Mouse (Mus musculus): Measurements from ENCODE around the gene Nsun2.

Gene Nsun2

DNA sequence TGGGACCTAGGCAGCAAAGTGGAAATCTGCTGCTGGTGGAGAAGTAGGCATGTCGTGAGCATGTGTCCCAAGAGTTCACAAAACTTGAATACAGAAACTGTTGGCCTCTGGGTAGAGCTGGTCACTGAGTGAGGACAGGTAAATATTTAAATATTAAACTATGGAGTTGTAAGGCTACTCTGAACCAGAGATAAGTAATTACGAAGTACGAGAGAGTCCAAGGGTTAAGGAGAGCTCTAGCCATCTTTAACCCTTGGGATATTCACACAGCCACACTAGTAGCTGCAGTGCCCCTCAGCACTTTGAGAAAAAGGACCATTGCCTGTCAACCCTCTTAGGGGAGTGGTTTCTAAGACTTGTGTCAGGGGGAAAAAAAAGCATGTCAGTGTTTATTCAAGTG lies 102.8 kb downstream of the Nsun2 start:
- no peak for DNase-seq (ENCODE audit: low spot score)

DNA sequence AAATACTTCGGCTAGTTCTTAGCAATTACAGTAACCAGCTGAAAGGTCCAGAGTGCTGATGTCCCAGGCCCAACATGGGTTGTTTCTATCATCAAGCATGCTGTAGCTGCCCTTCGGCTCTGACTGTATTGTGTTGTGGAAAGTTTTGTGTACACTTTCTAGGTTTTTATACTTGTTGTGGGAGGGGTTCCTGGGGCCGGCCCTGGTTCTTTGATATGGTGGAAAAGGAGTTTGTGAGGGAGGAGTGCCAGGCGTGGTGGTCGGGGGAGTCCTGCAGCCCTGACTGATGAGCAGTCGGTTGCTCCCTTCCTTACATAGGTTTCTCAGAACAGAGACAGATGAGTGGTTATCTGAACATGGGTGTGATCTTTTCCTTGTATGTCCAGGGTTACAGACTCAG lies 103.3 kb downstream of the Nsun2 start:
- DNase-seq (ENCODE audit: low spot score): no peak

DNA sequence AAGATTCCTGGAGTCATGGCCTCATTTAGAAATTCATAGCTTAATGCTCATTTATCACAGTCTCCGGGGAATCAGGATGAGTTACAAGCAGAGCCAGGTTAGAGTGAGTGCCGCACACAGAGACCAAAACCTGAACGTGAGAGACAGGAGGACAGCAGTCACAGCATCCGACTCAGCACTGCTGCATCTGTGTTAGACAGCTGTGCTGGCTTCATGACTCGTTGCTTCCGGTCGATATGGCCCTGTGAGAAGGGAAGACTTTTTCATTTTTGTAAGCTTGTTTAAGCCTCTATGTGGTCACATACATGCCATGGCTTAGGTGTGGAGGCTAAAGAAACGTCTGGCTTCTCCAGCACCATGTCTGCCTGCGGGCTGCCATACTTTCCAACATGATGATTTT lies 104.1 kb downstream of the Nsun2 start:
- DNase-seq (ENCODE audit: low spot score): no peak

DNA sequence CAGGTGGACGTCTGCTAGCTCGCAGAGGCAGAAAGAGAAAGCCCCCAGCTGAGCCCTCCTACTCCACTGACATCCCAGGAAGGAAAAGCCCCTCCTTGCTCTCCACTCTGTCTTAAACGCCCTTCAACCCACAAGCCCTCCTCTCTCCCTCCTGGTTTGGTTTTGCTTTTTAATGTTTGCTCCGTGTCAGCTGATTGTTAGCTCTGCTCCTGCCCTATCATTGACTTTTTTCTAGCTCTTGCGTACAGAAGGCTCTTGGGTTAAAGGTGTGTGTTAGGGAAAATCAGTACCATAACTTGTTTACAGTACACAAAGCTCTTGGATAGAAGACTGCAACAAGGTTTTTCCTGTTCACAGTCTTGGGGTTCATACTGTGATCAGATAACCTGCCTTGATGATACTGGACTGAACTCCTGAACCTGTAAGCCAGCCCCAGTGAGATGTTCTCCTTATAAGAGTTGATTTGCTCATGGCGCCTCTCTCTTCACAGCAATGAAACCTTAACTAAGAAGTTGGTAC lies 104.6 kb downstream of the Nsun2 start:
- no peak for DNase-seq (ENCODE audit: low spot score)

DNA sequence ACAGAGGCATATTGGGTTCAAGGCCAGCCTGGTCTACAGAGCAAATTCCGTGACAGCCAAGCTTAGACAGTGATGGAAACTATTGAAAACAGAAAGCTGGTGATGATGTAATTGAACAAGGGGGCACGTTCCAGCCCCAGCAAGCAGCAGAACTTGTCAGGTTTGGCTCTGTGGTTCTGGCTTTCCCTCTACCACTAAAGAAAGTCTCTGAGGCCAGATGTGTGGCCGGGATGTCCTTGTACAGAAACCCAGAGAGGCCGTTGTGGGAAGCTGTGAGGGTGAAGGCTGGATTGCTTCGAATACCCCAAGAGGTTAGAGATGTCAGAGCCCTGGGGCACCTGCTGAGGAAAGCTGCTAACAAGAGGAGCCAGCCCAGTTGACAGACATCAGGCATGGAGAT lies 105.7 kb downstream of the Nsun2 start:
- DNase-seq (ENCODE audit: low spot score): no peak

DNA sequence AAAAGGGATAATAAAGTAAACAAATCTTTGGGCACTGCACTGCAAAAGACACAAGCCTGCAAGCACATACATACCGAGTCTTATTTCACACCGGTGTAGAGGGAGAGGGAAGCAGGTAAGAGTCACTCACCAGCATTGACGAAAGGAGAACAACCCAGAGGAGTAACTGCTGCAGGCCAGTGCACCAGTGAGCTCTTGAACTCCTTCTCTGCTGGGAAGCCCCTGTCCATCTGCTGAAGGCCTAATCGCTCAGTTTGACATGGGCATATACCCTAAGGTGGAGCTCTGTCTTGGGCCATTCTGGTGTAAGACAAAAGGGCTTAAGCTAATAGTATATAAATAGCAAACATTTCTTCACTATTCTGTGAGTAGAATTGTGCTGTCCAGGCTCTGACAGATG lies 106.6 kb downstream of the Nsun2 start:
- DNase-seq (ENCODE audit: low spot score): no peak

DNA sequence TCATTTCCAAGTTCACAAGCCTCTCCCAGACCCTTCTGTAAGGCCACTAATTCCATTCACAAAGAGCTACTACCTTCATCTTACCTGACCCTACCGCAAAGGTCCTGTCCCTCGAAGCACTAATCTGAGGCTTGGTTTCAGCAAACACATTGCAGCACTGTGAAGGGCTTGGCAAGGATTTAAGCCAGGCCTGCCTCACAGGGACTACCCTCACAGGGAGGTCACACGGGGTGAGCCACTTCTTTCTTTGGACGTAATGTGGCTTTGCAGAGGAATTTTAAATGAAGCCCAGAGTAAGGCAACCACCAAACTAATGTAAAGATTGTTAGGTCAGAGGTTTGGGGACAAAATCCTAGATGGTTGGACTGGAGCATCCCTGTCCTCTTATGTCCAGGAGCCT lies 107.0 kb downstream of the Nsun2 start:
- no peak for DNase-seq (ENCODE audit: low spot score)

DNA sequence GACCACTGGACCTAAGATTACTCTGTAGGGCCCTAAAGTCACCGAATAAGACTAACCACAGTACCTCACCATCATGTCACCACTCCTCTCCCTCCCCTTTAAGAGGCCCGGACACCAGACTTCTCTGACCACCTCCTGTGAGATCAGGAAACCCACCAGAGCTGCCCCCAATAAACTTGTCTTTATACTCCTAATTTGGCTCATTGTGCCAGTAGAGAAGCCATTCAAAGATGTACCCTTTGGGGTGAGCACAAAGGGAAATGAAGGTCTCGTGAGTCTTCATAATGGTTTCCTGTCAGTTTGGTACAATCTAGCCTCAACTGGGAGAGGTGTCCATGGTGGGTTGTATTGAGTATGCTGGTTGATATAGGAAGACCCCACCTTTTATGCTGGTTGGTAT lies 107.5 kb downstream of the Nsun2 start:
- no peak for DNase-seq (ENCODE audit: low spot score)

DNA sequence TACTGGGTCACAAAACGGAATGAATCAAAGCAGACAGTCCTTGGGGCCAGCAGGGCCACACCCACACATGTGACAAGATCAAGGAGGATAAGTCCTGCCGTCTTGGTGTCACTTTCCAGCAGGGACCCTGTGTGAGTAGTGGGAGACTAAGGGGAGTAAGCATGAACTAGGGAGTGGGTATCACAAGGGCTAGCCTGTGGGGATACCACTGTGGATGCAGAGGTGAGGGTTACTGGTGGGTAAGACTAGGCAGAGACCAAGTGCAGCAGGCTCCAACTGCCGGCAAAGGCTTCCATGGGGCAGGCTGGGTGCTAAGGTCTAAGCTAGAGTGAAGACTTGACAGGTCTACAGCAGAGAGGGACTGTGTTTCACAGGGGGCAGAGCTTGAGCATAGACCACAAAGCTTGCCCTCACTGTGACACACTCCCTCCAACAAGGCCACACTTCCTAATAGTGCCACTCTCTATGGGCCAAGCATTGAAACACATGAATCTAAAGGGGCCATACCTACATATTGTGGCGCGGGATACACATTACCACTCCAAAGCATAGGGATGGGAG lies 109.2 kb downstream of the Nsun2 start:
- DNase-seq (ENCODE audit: low spot score): no peak

DNA sequence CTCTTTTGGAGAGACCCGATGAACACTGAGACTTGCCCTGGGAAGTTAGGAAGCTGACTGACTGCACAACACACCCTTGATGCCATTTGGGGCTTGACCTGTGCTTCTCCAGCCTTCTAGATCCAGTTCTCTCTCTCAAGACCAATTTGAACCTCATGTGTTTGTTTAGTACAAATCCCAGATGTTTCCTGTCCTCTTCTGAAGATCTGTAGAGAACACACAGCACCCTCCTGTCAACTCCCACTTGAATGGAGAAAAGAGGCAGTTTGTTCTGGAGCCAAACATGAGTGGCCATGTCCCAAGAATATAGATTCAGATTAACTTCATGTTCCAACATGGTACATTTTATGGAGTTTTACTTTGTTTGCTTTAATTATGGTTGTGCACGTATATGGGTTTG lies 110.4 kb downstream of the Nsun2 start:
- no peak for DNase-seq (ENCODE audit: low spot score)

DNA sequence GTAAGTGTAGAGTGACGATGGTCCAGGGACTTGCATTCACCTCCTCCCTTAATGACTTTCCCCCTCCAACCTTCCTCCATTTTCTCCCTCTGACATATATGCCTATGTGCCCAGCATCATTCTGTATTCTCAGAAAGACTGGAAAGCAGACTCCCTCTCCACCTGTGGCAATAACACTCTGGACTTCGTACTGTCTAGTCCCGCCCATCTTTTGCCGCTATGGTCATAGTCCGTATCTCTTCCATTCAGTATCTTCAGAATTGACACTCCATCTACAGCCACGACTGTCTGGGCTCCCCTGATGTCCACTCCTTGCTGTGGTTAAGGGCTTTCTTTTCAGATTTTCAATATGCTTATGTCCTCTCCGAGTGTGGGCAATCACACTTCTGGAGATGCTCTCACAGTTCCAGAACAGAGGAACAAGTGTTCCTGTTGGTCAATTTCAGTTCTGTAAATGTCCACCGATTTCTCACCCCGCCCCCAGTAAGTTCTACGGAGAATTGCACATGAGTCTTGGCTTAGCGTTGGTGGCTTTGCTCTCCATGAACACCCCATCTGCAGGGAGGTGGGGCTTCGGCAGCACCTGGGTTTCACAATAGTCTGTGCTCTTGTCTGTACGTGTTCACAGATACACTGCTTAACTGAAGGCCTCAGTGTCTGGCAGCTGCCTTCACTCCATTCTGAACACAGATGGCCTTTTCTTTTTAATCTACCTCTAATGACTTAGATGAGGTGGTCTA lies 111.1 kb downstream of the Nsun2 start:
- DNase-seq (ENCODE audit: low spot score): no peak

DNA sequence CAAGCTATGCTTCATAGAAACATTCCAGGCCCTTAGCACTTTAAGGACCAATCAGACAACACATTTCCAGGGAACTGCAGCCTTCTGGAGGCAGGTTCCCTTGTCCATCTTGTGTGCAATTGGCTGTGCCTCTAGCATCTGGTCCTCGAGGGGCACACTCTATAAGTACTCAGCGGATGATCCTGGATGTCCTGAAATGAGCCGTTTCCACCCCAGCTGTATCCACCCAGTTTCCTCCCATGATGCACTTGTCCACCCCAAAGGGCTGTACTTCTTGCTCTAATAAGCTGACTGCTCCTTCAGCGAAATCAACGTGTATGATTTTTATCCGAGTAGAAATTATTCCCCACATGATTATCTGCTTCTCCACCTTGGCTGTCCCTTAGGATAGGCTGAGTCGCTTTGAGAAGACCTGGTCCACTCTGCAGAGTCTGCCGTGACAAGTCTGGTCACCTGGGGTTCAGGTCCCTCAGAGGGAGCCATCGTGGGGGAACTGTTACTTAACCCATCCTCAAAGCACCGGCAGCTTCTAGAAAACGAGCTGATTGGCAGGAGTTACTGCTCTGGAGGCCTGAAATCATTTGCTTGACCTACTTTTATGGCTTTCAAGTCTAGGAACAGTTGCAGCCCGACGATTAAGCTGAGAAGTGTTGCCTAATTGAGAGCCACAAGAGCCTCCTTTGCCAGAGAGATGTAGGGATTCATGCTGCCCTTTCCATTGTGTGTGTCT lies 112.3 kb downstream of the Nsun2 start:
- DNase-seq (ENCODE audit: low spot score): no peak

DNA sequence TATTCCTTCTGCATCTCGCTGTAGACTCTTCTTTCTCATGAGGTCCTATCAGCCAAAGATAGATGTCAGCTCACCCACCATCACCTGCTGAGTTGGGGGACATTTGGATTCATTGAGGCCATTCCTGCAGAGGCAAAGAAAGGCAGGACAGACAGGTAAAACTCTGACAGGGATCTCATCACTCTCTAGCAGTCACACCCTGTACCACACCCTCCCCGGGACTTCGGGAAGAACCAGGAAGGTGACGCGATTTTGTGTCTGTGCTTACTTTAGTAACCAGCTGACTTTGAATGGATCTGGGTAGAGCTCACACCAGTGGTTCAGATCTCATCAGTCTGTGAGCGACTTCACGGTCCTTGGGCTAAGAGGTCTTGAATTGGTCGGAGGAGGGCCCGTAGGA lies 112.9 kb downstream of the Nsun2 start:
- no peak for DNase-seq (ENCODE audit: low spot score)

DNA sequence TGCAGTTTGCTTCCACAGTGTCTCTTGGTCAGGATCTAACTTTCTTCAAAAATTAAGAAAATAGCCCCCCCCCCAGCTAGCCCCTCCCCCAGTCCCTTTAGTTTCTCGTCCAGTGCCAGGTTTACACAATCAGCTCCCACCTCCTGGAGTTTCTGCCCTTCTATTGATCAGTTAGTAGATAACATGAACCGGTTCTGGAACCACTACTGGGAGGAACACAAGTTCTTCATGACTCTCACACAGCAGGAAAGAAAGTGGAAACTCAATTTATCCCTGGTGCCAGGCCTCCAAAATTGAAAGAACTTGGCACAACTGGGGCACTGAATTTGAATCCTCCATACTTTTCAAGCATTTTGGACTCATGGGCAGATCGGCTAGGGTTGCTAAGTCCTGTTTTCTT lies 121.0 kb downstream of the Nsun2 start:
- DNase-seq (ENCODE audit: low spot score): no peak

DNA sequence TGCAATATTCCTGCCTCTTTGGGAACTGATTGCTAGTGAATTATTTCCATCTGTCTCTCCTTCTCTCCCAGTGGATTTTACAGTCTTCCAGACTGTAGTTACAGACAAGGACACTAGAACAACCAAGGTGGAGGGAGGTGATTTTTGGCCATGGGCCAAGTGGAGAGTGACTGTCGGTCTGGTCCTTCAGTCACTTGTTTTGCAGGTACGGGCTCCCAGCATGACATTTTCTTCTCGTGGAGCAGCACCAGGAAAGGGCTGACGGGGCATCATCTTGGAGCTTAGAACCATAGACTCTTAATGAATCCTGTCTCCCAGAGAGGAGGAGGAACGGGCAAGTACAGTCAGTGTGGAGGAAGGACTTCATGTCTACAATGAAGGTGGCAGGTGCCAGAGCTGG lies 138.6 kb downstream of the Nsun2 start:
- no peak for DNase-seq (ENCODE audit: low spot score)

DNA sequence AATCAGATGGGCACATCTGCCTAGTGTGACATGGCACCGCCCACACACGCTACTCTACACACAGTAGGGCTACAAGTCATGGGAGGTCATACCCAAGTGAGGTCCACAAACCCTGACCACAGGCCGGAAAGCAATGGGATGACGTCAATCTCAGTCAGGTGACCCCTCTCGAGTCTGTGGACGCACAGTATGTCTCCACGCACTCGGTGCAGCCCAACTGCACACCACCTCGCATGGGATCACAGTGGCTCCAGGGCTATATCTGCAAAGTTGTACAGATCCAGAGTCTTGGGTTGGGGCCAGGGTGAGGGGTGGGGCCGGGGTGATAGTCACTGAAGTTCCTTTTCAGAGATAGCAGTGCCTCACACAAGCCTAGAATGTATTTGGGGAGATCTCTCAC lies 139.0 kb downstream of the Nsun2 start:
- no peak for DNase-seq (ENCODE audit: low spot score)

DNA sequence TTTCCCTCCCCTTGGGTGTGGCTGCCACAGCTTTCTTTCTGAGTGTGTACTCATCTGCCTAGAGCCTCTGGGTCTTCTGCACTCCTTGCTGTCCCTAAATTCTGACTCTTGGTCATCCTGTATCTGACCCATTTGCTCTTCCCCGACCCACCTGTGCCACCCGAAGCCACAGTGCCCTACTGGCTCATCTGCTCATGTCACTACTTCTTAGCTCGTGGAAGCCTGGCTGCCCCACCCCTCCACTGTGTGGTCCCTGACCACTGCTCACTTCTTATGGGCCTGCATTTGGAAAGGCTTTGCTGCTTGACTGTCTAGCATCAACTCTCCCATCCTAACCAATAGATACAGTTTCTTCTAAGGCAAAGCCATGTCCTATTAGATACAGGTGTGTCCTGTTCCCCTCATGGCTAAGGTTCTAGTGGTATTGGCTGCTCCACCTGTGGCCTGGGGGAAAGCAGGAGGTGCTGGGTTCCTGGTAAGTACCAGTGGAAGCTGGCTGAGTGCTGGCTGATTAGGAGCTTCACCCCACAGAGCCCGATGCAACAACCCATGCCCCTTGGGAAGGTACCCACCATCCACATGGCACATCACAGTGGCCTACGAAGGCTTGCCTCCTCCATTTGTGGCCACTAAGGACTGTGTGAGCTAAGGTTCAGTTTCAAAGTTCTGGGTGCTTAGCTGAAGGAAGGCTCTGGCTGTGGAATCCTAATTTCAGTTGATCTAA lies 139.8 kb downstream of the Nsun2 start:
- no peak for DNase-seq (ENCODE audit: low spot score)

DNA sequence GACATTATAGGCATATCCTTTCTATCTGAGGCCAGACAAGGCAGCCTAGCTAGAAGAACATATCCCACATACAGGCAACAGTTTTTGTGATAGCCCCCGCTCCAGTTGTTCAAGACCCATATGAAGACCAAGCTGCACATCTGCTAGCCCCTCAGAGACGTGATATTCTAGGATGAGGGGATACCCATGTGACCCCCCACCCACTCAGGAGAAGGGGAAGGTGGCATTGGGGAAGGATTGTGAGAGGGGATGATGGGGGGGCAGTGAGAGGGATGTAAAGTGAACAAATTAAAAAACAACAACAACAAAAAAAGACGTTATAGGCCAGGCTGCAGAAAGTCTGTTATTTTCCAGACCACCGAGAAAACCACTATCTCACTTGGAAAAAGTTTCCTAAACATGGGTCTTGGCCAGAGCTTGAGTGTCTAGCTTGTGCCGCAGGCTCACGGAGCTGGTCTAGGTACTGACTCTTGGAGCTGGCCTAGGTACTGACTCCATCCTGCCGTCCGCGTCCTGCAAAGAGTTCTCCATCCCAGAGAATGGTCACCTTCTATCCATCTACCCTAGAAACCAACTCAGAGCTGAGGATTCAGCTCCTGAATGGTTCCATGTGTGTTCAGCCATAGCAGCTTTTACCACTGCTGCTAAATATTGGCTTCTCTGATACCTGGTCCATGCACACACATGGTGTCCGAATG lies 140.5 kb downstream of the Nsun2 start:
- DNase-seq (ENCODE audit: low spot score): no peak

All from ovary, postnatal 36 days (tissue).